Mouse (Mus musculus) adrenal gland, adult 2 months (tissue): ENCODE measurements at regions not wholly inside any gene's neighbourhood (a gene's known extent, or its start where the extent isn't known, plus 50 kb on each side); places are given as distances from the start of the nearest gene placed in this dataset.
"Not testable (repeated sequence)": the region's sequence is repeated elsewhere in the genome, so short reads cannot be mapped to it uniquely, and the experiment has no call there.

Source experiments
- DNase-seq: peaks from one replicate; pipeline ENCODE4 v3.0.0; 2021

DNA sequence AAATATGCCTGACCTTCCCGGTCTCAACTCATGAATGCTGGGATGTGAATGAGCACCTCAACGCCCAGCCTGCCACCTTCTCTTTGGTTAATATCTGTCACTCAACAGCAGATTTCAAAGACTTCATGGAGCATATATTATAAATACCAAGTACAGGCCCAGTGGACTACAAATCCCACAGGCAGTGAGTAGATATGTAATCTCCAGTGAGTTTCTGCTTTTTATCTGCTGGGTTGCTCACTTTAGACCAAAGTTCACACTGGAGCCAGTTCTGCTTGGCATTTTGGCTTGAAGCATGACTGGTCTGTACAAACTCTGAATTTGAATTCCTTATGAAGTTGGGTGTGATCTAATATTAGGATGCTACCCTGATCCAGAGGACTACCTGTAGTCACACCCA lies 377.1 kb upstream of the Ngly1 start:
- no peak for DNase-seq

DNA sequence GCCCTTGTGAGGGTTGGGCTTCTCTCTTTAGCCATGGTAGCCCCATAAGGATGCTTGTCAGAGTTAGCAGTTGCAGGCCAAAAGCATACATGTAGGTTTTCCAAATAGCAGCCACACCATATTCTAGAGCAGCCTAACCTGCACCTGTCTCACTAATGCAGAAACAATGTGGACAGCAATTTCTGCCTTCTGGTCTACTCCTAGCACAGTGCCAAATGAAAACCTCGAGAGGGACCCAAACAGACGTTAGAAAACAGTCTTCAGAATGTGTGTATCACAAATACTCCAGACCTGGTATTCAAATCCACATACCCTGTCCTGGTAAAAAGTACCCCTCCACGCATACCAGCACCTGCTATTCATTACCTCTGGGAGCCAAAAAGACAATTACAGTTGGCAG lies 368.9 kb upstream of the Ngly1 start:
- DNase-seq, result no peak

GRCm38 (mm10) chr14:15881284-15881683 lies 367.8 kb upstream of the Ngly1 start:
- DNase-seq, result peak; percentile 39

- no peak for DNase-seq
Measured at GRCm38 (mm10) chr14:15884641-15885340, 364.3 kb upstream of the Ngly1 start.

DNA sequence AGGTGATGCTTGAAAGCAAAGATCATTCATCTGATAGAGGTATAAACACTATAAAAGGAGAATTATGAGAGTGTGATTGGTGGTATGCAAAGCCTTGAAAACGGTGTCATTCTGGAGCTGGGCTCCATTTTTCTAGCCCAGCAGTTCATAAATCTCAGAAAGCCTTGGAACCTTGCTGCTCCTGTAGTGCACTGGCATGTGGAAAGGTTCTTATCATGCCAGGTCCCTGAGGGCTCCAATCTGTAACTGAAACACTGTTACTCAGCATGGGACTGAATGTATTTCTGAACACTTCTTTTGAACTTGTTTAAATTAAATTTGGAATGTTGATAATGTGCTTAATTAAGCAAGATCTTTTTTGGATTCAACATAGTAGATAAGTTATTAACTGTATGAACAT lies 352.0 kb upstream of the Ngly1 start:
- no peak for DNase-seq

- DNase-seq, result not testable (repeated sequence)
Measured at GRCm38 (mm10) chr14:15906429-15906828, 342.7 kb upstream of the Ngly1 start.

- not testable (repeated sequence) for DNase-seq
Measured at GRCm38 (mm10) chr14:15913206-15913605, 335.9 kb upstream of the Ngly1 start.

GRCm38 (mm10) chr14:15914176-15914575 lies 334.9 kb upstream of the Ngly1 start:
- DNase-seq, result no peak

GRCm38 (mm10) chr14:15924676-15925075 lies 324.4 kb upstream of the Ngly1 start:
- DNase-seq, result not testable (repeated sequence)

DNA sequence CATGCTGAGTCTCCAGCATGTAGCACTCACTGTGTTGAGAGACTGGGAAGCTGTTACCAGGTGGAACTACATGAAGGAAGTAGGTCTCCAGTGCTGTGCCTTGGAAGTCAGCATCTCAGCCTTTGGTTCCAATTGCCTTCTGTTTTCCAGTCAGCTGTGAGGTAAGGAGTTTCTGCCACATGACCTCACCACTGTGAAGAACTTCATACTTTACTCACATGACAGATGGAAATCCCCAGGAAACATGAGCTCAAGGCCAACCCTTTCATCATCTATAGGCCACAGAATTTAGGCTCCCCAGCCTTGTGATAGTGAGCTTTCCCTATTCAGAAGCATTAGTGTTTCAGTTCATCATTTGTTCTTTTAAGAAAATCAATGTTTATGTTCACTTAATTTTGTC lies 314.4 kb upstream of the Ngly1 start:
- no peak for DNase-seq

GRCm38 (mm10) chr14:15970321-15970720 lies 278.8 kb upstream of the Ngly1 start:
- DNase-seq, result no peak

- no peak for DNase-seq
Measured at GRCm38 (mm10) chr14:15970767-15971166, 278.3 kb upstream of the Ngly1 start.

DNA sequence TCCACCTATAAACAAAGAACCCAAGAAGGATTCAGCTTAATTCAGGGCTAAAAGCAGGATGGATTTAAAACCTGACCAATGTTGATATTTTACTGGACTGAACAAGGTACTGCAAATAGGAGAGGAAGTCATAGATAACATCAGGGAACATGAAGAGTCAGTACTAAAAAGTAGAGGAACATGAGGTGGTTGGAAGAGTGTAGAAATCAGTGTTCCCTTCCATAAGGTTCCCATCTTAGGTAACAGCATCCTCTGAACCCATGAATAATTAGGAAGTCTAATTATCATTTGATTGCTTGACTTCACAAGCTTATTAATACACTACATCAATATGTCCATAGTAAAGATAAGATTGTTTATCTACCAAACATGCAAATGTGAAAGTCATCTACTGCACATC lies 277.8 kb upstream of the Ngly1 start:
- DNase-seq, result no peak

DNA sequence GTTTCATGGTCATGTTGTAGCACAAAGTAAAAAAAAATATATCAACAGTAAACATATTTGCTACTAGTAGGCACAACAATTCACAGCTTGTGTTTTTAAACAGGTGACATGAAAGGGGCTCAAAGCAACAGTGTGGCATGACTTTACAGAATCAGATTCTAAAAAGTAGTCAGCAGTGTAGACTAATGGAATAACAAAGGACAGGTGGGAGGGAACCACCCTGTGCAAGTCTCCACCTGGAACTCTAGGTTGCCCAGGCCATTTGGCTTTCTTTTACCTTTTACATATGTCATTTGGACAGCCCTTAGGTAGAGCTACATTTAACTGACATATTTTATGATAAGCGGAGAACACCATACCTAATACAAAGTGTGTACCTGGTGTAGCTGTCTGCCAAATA lies 271.7 kb upstream of the Ngly1 start:
- DNase-seq, result no peak

GRCm38 (mm10) chr14:15978329-15978728 lies 270.8 kb upstream of the Ngly1 start:
- no peak for DNase-seq

DNA sequence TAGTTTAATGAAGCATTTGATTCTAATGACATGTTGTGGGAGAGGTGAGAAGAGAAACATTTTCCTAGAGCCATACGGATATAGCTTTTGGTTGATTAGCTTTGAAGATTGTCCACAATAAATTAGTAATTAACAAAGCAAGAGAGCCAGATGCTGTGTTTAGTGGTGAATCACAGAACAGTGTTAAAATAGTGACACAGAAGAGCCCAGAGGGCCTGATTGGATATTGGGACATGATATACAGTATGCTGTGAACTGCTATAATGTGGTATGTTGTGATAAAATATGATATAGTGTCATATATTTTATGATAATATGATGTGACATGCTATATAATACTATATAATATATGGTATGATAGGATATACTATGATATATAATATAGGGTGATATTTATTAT lies 243.7 kb upstream of the Ngly1 start:
- DNase-seq, result no peak

GRCm38 (mm10) chr14:16006968-16007367 lies 242.1 kb upstream of the Ngly1 start:
- no peak for DNase-seq

DNA sequence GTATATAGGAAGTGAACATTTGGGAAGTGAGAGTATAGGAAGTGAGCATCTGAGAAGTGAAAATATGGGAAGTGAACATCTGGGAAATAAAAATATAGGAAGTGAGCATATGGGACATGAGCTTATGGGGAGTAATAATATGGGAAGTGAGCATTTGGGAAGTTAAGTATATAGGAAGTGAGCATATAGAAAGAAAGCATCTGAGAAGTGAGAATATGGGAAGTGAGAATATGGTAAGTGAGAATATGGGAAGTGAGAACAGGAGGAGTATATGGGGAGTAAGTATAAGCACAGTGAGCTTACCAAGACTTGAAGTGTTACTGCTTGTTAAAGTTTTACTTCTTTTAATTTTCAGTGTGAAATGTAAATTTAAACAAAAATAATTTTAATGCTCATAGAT lies 239.3 kb upstream of the Ngly1 start:
- DNase-seq, result no peak

- DNase-seq, result no peak
Measured at GRCm38 (mm10) chr14:16023853-16024252, 225.2 kb upstream of the Ngly1 start.

GRCm38 (mm10) chr14:16037771-16038170 lies 211.3 kb upstream of the Ngly1 start:
- no peak for DNase-seq

GRCm38 (mm10) chr14:16038336-16038735 lies 210.7 kb upstream of the Ngly1 start:
- no peak for DNase-seq

DNA sequence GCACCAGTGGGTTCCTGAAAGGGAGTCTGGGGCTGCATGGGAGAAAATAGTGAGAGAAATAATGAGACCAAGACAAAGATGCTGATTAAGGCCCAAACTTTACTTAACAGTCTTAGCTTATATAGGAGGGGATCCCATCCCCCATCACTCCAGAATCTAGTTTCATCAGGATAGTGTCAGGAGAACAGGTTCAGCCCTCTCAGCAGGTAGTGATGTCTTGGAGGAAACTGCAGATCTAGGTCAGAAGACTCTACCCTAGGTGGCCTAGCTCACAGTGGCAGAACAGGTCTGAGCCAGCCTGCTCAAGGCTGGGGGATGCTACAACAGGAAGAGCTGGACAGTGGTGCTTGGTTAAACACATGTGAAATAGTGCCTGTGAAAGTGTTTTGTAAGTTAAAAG lies 204.6 kb upstream of the Ngly1 start:
- DNase-seq, result no peak

GRCm38 (mm10) chr14:16072534-16072933 lies 176.5 kb upstream of the Ngly1 start:
- DNase-seq, result not testable (repeated sequence)

GRCm38 (mm10) chr14:16074089-16074488 lies 175.0 kb upstream of the Ngly1 start:
- no peak for DNase-seq

DNA sequence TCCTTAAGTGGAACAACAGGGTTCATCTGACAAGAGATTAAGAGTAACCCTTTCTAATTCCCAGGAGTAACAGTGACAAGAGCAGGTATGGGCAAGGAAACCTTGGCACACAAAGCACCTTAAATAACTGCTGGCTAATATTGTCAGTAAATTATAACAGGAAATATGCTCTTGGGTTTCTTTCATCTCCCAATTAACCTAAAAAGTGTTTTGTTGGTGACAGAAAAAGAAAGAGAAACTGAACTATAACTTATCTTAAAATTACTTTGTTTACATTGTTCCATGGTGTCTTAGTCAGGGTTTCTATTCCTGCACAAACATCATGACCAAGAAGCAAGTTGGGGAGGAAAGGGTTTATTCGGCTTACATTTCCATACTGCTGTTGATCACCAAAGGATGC lies 170.0 kb upstream of the Ngly1 start:
- no peak for DNase-seq
